In the genomic region with DNA sequence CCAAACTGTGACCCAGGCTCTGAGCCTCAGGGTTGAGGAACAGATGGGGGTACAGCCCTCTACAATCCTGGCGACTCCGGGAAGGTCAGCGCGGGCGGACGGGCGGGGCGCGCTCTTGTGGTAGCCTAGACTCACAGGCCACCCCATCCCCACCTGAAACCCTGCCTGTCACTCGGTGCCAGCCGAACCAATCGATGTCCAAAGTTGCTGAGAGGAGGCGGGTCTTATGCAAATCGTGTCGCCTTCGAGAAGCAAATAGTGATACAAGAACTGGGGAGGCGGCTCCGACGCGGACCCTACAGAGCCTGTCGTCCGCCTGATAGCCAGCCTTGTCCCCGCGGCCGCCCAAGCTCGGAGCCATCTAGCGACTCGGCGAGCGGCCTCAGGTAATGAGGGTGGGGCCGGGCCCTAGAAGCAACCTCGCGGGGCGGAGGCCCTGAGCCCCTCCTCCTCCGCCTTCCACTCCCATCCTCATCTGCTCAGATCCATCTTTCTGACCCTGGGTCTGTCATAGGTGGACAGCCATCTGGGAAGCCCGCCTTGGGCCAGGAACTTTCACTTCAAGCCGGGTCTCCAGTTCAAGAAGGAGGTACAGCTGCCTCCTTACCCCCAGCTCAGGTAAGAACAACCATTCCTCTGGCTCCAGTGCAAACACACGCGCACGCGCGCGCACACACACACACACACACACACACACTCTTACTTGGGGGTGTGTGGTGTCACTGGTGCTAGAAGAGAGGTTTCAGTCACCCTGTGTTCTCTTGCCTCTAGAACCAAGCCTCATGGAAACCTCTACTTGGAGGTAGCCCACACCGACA, we compare ENCODE assay signal across 8 mouse cellular contexts. TPM values are rescaled to one million over a fixed set of nuclear protein-coding genes. Genes with fewer than 3 reads are reported as not detected.
DNase-seq lines count a peak whose midpoint lies in the region; ATAC-seq lines count a peak whose summit lies in the region.

No protein-coding gene starts in this region.

- ATAC-seq in activated CD4-positive, CD25-positive, alpha-beta regulatory T cell, adult 4 months, result peak; percentile 82
- ATAC-seq in inflammation-experienced regulatory T-cells, adult 6 months, result peak; percentile 85

- peak; percentile 95 for DNase-seq in embryo, embryonic 10 days (ENCODE audit: low spot score)
- DNase-seq in gastrocnemius, postnatal 25 days, result peak; percentile 63
- DNase-seq in left cerebral cortex, adult 8-10 months (ENCODE audit: low spot score in 2 of 2), result peak; percentile 90 to 93
- DNase-seq in lung, postnatal 4 days, result peak; percentile 70 to 71
- DNase-seq in retina, postnatal 1 day, result peak; percentile 90
- peak; percentile 29 to 51 for DNase-seq in thymus, postnatal 36 days

RNA-seq across cellular contexts. Expression of a gene that starts 0.4 kb away (rescaled TPM):
- polyA plus RNA-seq in activated CD4-positive, CD25-positive, alpha-beta regulatory T cell, adult 4 months (2017; shearing (Covaris generic)), result not detected
- total RNA-seq in gastrocnemius, postnatal 25 days (2021), result under 1 TPM in 1 of 2 experiments, not detected in 1; 0.36 TPM
- polyA plus RNA-seq in inflammation-experienced regulatory T-cells, adult 6 months (2017; shearing (Covaris generic)), result not detected
- 100 to 1,000 TPM; 419 to 526 (median 447) TPM for total RNA-seq in left cerebral cortex, adult 8-10 months (2022)

RNA-seq across cellular contexts. Expression of a gene that starts 17.9 kb away (rescaled TPM):
- polyA plus RNA-seq in activated CD4-positive, CD25-positive, alpha-beta regulatory T cell, adult 4 months (2017; shearing (Covaris generic)), result not detected
- 10 to 100 TPM; 19.6 to 32.5 TPM for total RNA-seq in gastrocnemius, postnatal 25 days (2021)
- not detected for polyA plus RNA-seq in inflammation-experienced regulatory T-cells, adult 6 months (2017; shearing (Covaris generic))
- total RNA-seq in left cerebral cortex, adult 8-10 months (2022), result 10 to 100 TPM; 10.1 to 14.5 (median 12.5) TPM

RNA-seq across cellular contexts. Expression of a gene that starts 43.7 kb away (rescaled TPM):
- polyA plus RNA-seq in activated CD4-positive, CD25-positive, alpha-beta regulatory T cell, adult 4 months (2017; shearing (Covaris generic)), result 10 to 100 TPM; 53.6 to 68.7 TPM
- total RNA-seq in gastrocnemius, postnatal 25 days (2021), result 10 to 100 TPM; 16.8 to 17.6 TPM
- 100 to 1,000 TPM in 1 of 3 experiments, 10 to 100 TPM in 2; 68.9 to 105 (median 92.0) TPM for polyA plus RNA-seq in inflammation-experienced regulatory T-cells, adult 6 months (2017; shearing (Covaris generic))
- 10 to 100 TPM; 19.4 to 21.0 (median 20.2) TPM for total RNA-seq in left cerebral cortex, adult 8-10 months (2022)

RNA-seq across cellular contexts. Expression of a gene that starts 49.9 kb away (rescaled TPM):
- not detected for polyA plus RNA-seq in activated CD4-positive, CD25-positive, alpha-beta regulatory T cell, adult 4 months (2017; shearing (Covaris generic))
- 1 to 10 TPM; 6.7 to 7.4 TPM for total RNA-seq in gastrocnemius, postnatal 25 days (2021)
- polyA plus RNA-seq in inflammation-experienced regulatory T-cells, adult 6 months (2017; shearing (Covaris generic)), result under 1 TPM in 1 of 3 experiments, not detected in 2; 0.10 TPM
- 1 to 10 TPM; 3.9 to 6.5 (median 5.9) TPM for total RNA-seq in left cerebral cortex, adult 8-10 months (2022)

Comparison
In these comparisons a context has a peak if more than half of its experiments do, and no peak if none do; other contexts are left out.
1. Peak in every context shown above with its lines: DNase-seq and ATAC-seq.
2. DNase-seq: peak in every context shown above with its lines; median percentile 95 in embryo, embryonic 10 days; 92 in left cerebral cortex, adult 8-10 months; 90 in retina, postnatal 1 day; 70 in lung, postnatal 4 days; 63 in gastrocnemius, postnatal 25 days; 40 in thymus, postnatal 36 days.
3. RNA of a gene that starts 0.4 kb away (total RNA-seq): 419 to 526 TPM in left cerebral cortex, adult 8-10 months; 0.36 TPM in gastrocnemius, postnatal 25 days; every median in the first group is over 100 times any median in the second.